ENCODE assay signal across 8 mouse cellular contexts in the genomic region with DNA sequence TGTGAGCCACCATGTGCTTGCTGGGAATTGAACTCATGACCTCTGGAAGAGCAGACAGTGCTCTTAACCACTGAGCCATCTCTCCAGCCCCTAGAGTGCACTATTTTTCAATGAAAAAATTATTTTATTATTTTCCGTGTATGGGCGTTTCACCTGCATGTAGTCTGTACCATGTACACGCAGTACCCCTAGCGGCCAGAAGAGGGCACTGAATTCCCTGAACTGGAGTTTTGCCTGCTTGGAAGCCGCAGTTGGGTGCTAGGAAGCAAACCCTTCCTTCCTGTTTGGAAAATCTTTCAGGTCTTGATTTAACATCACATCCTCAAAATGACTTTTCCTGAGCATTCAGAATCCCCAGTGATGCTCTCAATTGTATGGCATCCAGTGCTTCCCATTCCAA. TPM values are rescaled to one million over a fixed set of nuclear protein-coding genes. Genes with fewer than 3 reads are reported as not detected.
DNase-seq lines count a peak whose midpoint lies in the region; ATAC-seq and TF ChIP-seq lines count a peak whose summit lies in the region.
"Had no signal": no experiment of that assay in that cellular context is flagged by ENCODE, and none has a peak within 500 bp of the region (broad histone marks: within the 10 kb centered on the region; RNA-seq: fewer than 3 reads in every experiment).

No protein-coding gene starts in this region.

- ATAC-seq in G1E (ENCODE audit: extremely low read depth, insufficient number of reproducible peaks, low FRiP score, poor library complexity, severe bottlenecking) = no peak

- TF ChIP-seq CTCF in left cerebral cortex, adult 2 months (IDR thresholded peaks at IDR 0.05) = peak; percentile 72
- TF ChIP-seq CTCF in G1E (IDR thresholded peaks at IDR 0.05; ENCODE audit: low read depth, low read length) = peak; percentile 80

- H3K36me3 ChIP-seq in G1E (replicated peaks) = peaks cover 40% of the 10 kb centered on the region

- H3K9me3 ChIP-seq in G1E (replicated peaks) = no peaks in the 10 kb centered on the region

- H3K27me3 ChIP-seq in G1E (ENCODE audit: insufficient read depth, low read length) = no peaks in the 10 kb centered on the region

- H3K4me3 ChIP-seq in left cerebral cortex, adult 2 months = no peak overlapping the region
- H3K4me3 ChIP-seq in G1E (ENCODE audit: low read depth, low read length) = no peak overlapping the region
- H3K4me3 ChIP-seq: myocyte had no signal

- DNase-seq in left cerebral cortex, adult 2 months (ENCODE audit: extremely low spot score in 1 of 2, low spot score in 2 of 2) = no peak
- no peak for DNase-seq in left cerebral cortex, adult 11 months (ENCODE audit: low spot score)
- no peak for DNase-seq in G1E (ENCODE audit: low spot score)
- DNase-seq in brain, adult 2 months (ENCODE audit: low read depth, low spot score) = peak; percentile 45
- DNase-seq in gastrocnemius, postnatal 14 days = peak; percentile 27
- peak; percentile 84 for DNase-seq in lung, postnatal 36 days
- DNase-seq in testis, postnatal 14 days (ENCODE audit: low spot score) = peak; percentile 54

- intact Hi-C loops in left cerebral cortex, adult 2 months (cut with DNase I) = loop anchor here (5.0 kb wide), 1 partner anchor 129 kb away; no protein-coding TSS in a partner anchor
- intact Hi-C loops in gastrocnemius, postnatal 14 days (cut with DNase I; ENCODE audit: low total_unique reads) = no loop called here

- H3K4me1 ChIP-seq in G1E (ENCODE audit: insufficient read depth, low read depth, low read length) = peaks cover 16% of the 10 kb centered on the region; the same call in 1 of the 2 replicates

- no peak overlapping the region for H3K27ac ChIP-seq in left cerebral cortex, adult 2 months

RNA-seq across cellular contexts. Expression of gene Kpnb1, which starts 10.9 kb away (rescaled TPM):
- total RNA-seq in left cerebral cortex, adult 2 months (2021) = 100 to 1,000 TPM; 108 to 120 TPM
- total RNA-seq in G1E (2014; fragmentation: Nextera tagmentation) = 328 and 346 TPM in 2 replicates
- 265 and 286 TPM in 2 replicates for total RNA-seq in G1E (2017)
- polyA plus RNA-seq in G1E (2012) = 50.5 and 51.3 TPM in 2 replicates
- total RNA-seq in gastrocnemius, postnatal 14 days (2021) = 10 to 100 TPM; 55.8 to 65.2 TPM

RNA-seq across cellular contexts. Expression of gene Tbkbp1, which starts 47.3 kb away (rescaled TPM):
- total RNA-seq in left cerebral cortex, adult 2 months (2021) = 10 to 100 TPM; 52.7 to 56.8 TPM
- total RNA-seq in G1E (2014; fragmentation: Nextera tagmentation) (not detected in 2 replicates), G1E (2017) (0.05 and 0.06 TPM in 2 replicates)
- polyA plus RNA-seq in G1E (2012) = 0.29 and 0.34 TPM in 2 replicates
- 1 to 10 TPM; 5.2 to 6.5 TPM for total RNA-seq in gastrocnemius, postnatal 14 days (2021)

Comparison
In these comparisons a context has a peak if more than half of its experiments do, and no peak if none do; other contexts are left out.
1. DNase-seq: peak in brain, adult 2 months (single experiment), gastrocnemius, postnatal 14 days (single experiment), lung, postnatal 36 days (single experiment) and testis, postnatal 14 days (single experiment); none in left cerebral cortex, adult 2 months (0 of 2), left cerebral cortex, adult 11 months (single experiment) and G1E (single experiment).
2. RNA of gene Tbkbp1, which starts 47.3 kb away (total RNA-seq): 52.7 to 56.8 TPM in left cerebral cortex, adult 2 months; 5.2 to 6.5 TPM in gastrocnemius, postnatal 14 days and 0.05 to 0.06 TPM in G1E; every median in the first group is over 4 times any median in the second.